Mouse (Mus musculus) left cerebral cortex, adult 2 months (tissue): ENCODE data around the gene Ypel5. TPM values are rescaled to one million over a fixed set of nuclear protein-coding genes. Genes with fewer than 3 reads are reported as not detected.

Experiments used
- DNase-seq, 2 experiments: peaks; one replicate each; pipeline ENCODE4 v3.0.0; 2021 to 2022; ENCODE audit warnings: low spot score in 2 of 2, mixed read lengths in 1 of 2; ENCODE audit errors: extremely low spot score in 1 of 2
- H3K27ac ChIP-seq: fragments of 200-600 bp; 2 replicates; pipeline ENCODE4 v1.8.1; 2022
- H3K4me3 ChIP-seq: fragments of 200-600 bp; 2 replicates; pipeline ENCODE4 v1.8.1; 2022
- CTCF ChIP-seq: fragments of 200-600 bp; IDR thresholded peaks from 2 replicates; pipeline ENCODE4 v1.8.1; 2022; ENCODE audit warnings: antibody characterized with exemption, mild to moderate bottlenecking, moderate library complexity
- intact Hi-C: fragments of 180-260 bp; cut with DNase I; formaldehyde crosslinking; loops from one replicate; pipeline ENCODE4 v1.15.1; 2025
- total RNA-seq, 2 experiments: library from RNA; stranded (reverse); gene quantifications; 2 replicates each; pipeline ENCODE4 v1.2.3; 2021

The Ypel5 gene
- total RNA-seq, 2 experiments from 2014 or later = 80.4 to 92.3 TPM

- Histone ChIP-seq H3K27ac (no peak overlapping the region), H3K4me3 (no peak overlapping the region)
- TF ChIP-seq CTCF = no peak
- intact Hi-C loops = loop anchor here (5.0 kb wide), 1 partner anchor 698 kb away; no protein-coding TSS in a partner anchor
- DNase-seq = no peak
Measured at GRCm38 (mm10) chr17:72819714-72820113, 16.5 kb upstream of the Ypel5 start.

- no peak for TF ChIP-seq CTCF
- intact Hi-C loops = no loop called here
- H3K27ac ChIP-seq = no peak overlapping the region
- DNase-seq = no peak
- H3K4me3 ChIP-seq = no peak overlapping the region
Measured at GRCm38 (mm10) chr17:72820425-72820824, 15.8 kb upstream of the Ypel5 start.

GRCm38 (mm10) chr17:72821923-72822322 is 14.3 kb upstream of the Ypel5 start:
- no peak for DNase-seq
- TF ChIP-seq CTCF = no peak
- H3K4me3 ChIP-seq = no peak overlapping the region
- intact Hi-C loops = no loop called here
- no peak overlapping the region for H3K27ac ChIP-seq

DNA sequence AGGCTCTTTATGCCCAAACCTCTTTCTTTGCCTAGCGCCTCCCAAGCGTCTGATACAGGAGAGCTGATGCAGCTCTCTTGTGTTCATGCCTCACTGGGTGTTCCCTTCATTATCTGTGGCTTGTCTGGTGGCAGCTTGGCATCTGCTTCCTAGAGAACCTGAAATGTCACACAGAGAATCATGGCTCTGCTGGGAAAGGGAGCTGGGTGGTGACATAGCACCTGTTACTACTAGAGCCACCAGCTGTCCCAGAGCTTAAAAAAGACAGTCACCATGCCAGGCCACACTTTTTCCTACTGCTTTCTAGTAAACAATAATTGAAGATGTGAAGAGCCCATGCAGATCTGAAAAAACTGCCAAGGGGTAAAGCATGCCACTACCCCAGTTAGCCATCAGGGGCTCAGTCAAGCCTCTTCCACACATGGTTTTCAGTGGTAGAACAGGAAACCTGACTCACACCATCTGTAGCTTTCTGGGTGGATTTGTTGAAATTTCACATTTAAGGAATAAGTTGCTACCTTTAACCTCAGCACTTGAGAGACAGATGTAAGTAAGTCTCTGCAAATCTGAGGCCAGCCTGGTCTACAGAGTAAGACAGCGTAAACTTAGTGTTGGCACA is 9.2 kb upstream of the Ypel5 start:
- no peak for DNase-seq
- Histone ChIP-seq H3K27ac (no peak overlapping the region), H3K4me3 (no peak overlapping the region)
- no peak; the same call in 1 of the 2 replicates for TF ChIP-seq CTCF
- intact Hi-C loops = no loop called here

- TF ChIP-seq CTCF = no peak
- intact Hi-C loops = no loop called here
- DNase-seq = no peak
- H3K4me3 ChIP-seq = no peak overlapping the region
- no peak overlapping the region for H3K27ac ChIP-seq
Measured at GRCm38 (mm10) chr17:72828027-72828678, 8.1 kb upstream of the Ypel5 start.

GRCm38 (mm10) chr17:72828687-72829086 is 7.6 kb upstream of the Ypel5 start:
- no peak overlapping the region for H3K27ac ChIP-seq
- intact Hi-C loops = no loop called here
- no peak for TF ChIP-seq CTCF

DNA sequence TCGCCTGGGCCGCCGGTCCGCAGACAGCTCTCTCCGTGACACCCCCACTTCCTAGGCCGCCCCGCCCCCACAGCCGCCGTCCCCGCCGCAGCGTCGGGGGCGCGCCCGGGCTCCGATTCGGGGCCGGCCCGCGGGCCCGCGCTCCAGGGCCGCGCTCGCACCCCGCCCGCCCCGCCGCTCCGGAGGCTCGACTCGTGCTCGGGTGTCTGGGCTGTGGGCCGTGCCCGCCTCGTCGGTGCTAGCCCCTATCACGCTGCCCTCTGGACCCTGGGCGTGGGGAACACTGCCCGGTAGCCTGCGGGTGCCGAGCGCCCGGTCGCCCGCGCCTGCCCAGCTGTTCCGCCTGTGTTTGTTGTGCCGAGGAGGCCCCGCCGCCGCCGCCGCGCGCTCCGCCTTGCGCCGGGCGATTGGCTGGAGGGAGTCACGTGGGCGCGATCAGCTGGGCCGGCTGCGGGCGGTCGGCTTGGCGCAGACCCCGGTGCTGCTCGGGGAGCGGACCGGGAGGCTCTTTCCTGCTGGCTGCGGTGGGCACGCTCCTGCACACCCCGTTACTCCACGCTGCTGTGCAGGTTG is 973 bp downstream of the Ypel5 start:
- DNase-seq = peak; percentile 93 to 94
- H3K27ac ChIP-seq = peak overlapping the region; percentile 100
- no peak for TF ChIP-seq CTCF
- peak overlapping the region; percentile 85 for H3K4me3 ChIP-seq
- intact Hi-C loops = loop anchor here (1.0 to 5.0 kb wide), 3 partner anchors 38 to 270 kb away; partner anchors contain the start of genes Lbh and Lclat1

More at GRCm38 (mm10) chr17:72828687-72829086, 7.6 kb upstream of the Ypel5 start:
- no peak overlapping the region for H3K4me3 ChIP-seq
- no peak for DNase-seq

- DNase-seq = no peak
- peak overlapping the region; percentile 100 for H3K27ac ChIP-seq
- TF ChIP-seq CTCF = no peak; the same call in 1 of the 2 replicates
- intact Hi-C loops = loop anchor here (1.0 to 5.0 kb wide), 3 partner anchors 39 to 269 kb away; partner anchors contain the start of genes Lbh and Lclat1
- peak overlapping the region; percentile 85 for H3K4me3 ChIP-seq
Measured at GRCm38 (mm10) chr17:72837824-72838474, 1.7 kb downstream of the Ypel5 start.

DNA sequence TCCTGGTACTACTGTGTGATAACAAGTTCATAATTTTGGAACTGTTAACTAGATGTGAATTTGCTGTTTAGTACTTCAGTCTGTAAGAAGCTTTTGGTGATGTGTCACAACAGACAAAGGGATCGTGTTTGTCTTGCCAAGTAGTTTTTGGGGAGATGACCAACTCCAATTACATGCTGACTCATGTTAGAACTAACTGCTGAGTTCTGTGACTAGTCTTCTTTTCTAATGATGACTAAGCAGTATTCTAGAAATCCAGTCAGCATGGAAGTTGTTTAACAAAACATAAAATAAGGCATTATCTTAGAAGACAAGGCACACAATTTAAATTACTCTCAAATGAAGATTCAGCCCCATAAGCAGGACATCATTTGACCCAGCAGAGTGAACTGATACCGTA is 2.7 kb downstream of the Ypel5 start:
- intact Hi-C loops = loop anchor here (5.0 kb wide), 1 partner anchor 268 kb away; the partner anchor contains the start of gene Lclat1
- no peak for DNase-seq
- no peak for TF ChIP-seq CTCF
- no peak overlapping the region for H3K4me3 ChIP-seq
- no peak overlapping the region for H3K27ac ChIP-seq

GRCm38 (mm10) chr17:72844393-72844792 is 8.1 kb downstream of the Ypel5 start:
- H3K4me3 ChIP-seq = no peak overlapping the region
- H3K27ac ChIP-seq = no peak overlapping the region
- intact Hi-C loops = no loop called here
- no peak for DNase-seq
- TF ChIP-seq CTCF = no peak

GRCm38 (mm10) chr17:72844949-72845490 is 8.8 kb downstream of the Ypel5 start:
- no peak for TF ChIP-seq CTCF
- DNase-seq = no peak
- no peak overlapping the region for H3K27ac ChIP-seq
- H3K4me3 ChIP-seq = no peak overlapping the region
- intact Hi-C loops = no loop called here
